Mouse (Mus musculus) kidney, embryonic 16.5 days (tissue): ENCODE data around the gene Bend4. TPM values are rescaled to one million over a fixed set of nuclear protein-coding genes. Genes with fewer than 3 reads are reported as not detected.

Experiments
- ATAC-seq: fragments of 200-750 bp; cut with Nextera tagmentation; 2 replicates; pipeline ENCODE4 v1.8.0; 2017; ENCODE audit warnings: moderate TSS enrichment; ENCODE audit not compliant: low FRiP score, low TSS enrichment
- H3K27ac ChIP-seq: fragments of 300-500 bp; sonication (generic); 2 replicates; pipeline ENCODE4 v1.5.1; 2014; ENCODE audit warnings: low read length
- H3K27me3 ChIP-seq: fragments of 300-500 bp; sonication (generic); 2 replicates; pipeline ENCODE4 v1.6.1; 2014; ENCODE audit warnings: low read length, control low read depth, mixed read lengths; ENCODE audit not compliant: insufficient read depth
- H3K36me3 ChIP-seq: fragments of 300-500 bp; sonication (generic); 2 replicates; pipeline ENCODE4 v1.6.1; 2014; ENCODE audit warnings: low read length, control low read depth, mixed read lengths; ENCODE audit not compliant: insufficient read depth
- H3K4me1 ChIP-seq: fragments of 300-500 bp; sonication (generic); 2 replicates; pipeline ENCODE4 v1.6.1; 2014; ENCODE audit warnings: low read length, control low read depth, mixed read lengths; ENCODE audit not compliant: insufficient read depth
- H3K4me2 ChIP-seq: fragments of 300-500 bp; sonication (generic); replicated peaks from 2 replicates; pipeline ENCODE4 v1.6.1; 2014; ENCODE audit warnings: low read depth, low read length
- H3K4me3 ChIP-seq: fragments of 300-500 bp; sonication (generic); 2 replicates; pipeline ENCODE4 v1.5.1; 2014; ENCODE audit warnings: mild to moderate bottlenecking, low read length
- H3K9ac ChIP-seq: fragments of 300-500 bp; sonication (generic); replicated peaks from 2 replicates; pipeline ENCODE4 v1.6.1; 2014; ENCODE audit warnings: low read length
- H3K9me3 ChIP-seq: fragments of 300-500 bp; sonication (generic); 2 replicates; pipeline ENCODE4 v1.6.1; 2016; ENCODE audit warnings: low read length, control low read depth
- WGBS: fragments of 180-500 bp; shearing (Covaris S2); extraction: QIAGEN DNeasy Blood & Tissue Kit; methylation state at CpG from one replicate; pipeline ENCODE4 v1.1.7; 2014; 5-methylcytosine and 5-hydroxymethylcytosine counted together
- polyA plus RNA-seq: library from polyadenylated mRNA; unstranded; fragments of >200 nt; fragmentation: Nextera tagmentation; extraction: Ambion mirVana; gene quantifications from 2 replicates; pipeline ENCODE4 v1.2.1, GENCODE M21; 2015

Gene Bend4
- polyA plus RNA-seq, 1 experiment from 2014 or later, result 6.0 TPM

- no peak for ATAC-seq
- WGBS, result 88% methylated on average over 2 of the region's 2 CpGs
- H3K9ac ChIP-seq, result no peak overlapping the region
- H3K4me1 ChIP-seq, result peaks cover 16% of the 10 kb centered on the region; the same call in 1 of the 2 replicates
- no peak overlapping the region for H3K4me2 ChIP-seq
- H3K36me3 ChIP-seq, result no peaks in the 10 kb centered on the region
- no peak overlapping the region for H3K4me3 ChIP-seq
- no peak overlapping the region for H3K27ac ChIP-seq
- H3K9me3 ChIP-seq, result no peaks in the 10 kb centered on the region
- peaks cover 23% of the 10 kb centered on the region for H3K27me3 ChIP-seq
Observed at GRCm38 (mm10) chr5:67423963-67424362, 4.1 kb downstream of the Bend4 start.

GRCm38 (mm10) chr5:67423326-67423725 is 4.8 kb downstream of the Bend4 start:
- WGBS, result 77% methylated on average over 9 of the region's 9 CpGs
- no peak for ATAC-seq

GRCm38 (mm10) chr5:67419407-67419806 is 8.7 kb downstream of the Bend4 start:
- H3K4me1 ChIP-seq, result no peaks in the 10 kb centered on the region
- no peak overlapping the region for H3K4me2 ChIP-seq
- H3K27me3 ChIP-seq, result no peaks in the 10 kb centered on the region
- peaks cover 12% of the 10 kb centered on the region for H3K36me3 ChIP-seq
- H3K27ac ChIP-seq, result no peak overlapping the region
- no peak overlapping the region for H3K9ac ChIP-seq
- no peak for ATAC-seq
- H3K4me3 ChIP-seq, result no peak overlapping the region
- WGBS, result 67% methylated on average over 4 of the region's 4 CpGs
- no peaks in the 10 kb centered on the region for H3K9me3 ChIP-seq

More at GRCm38 (mm10) chr5:67423326-67423725, 4.8 kb downstream of the Bend4 start:
- H3K4me3 ChIP-seq, result no peak overlapping the region
- peaks cover 19% of the 10 kb centered on the region for H3K27me3 ChIP-seq
- peaks cover 15% of the 10 kb centered on the region; the same call in 1 of the 2 replicates for H3K4me1 ChIP-seq
- no peaks in the 10 kb centered on the region for H3K9me3 ChIP-seq
- H3K27ac ChIP-seq, result no peak overlapping the region
- H3K36me3 ChIP-seq, result no peaks in the 10 kb centered on the region
- H3K4me2 ChIP-seq, result no peak overlapping the region
- no peak overlapping the region for H3K9ac ChIP-seq

GRCm38 (mm10) chr5:67411475-67411874 is 16.6 kb downstream of the Bend4 start:
- Histone ChIP-seq H3K4me1 (no peaks in the 10 kb centered on the region), H3K9me3 (no peaks in the 10 kb centered on the region), H3K4me2 (no peak overlapping the region), H3K9ac (no peak overlapping the region), H3K4me3 (no peak overlapping the region), H3K27ac (no peak overlapping the region), H3K27me3 (no peaks in the 10 kb centered on the region), H3K36me3 (peaks cover 4% of the 10 kb centered on the region; the same call in 1 of the 2 replicates)
- no peak for ATAC-seq
- 50% methylated on average over 7 of the region's 7 CpGs for WGBS

GRCm38 (mm10) chr5:67410426-67410825 is 17.7 kb downstream of the Bend4 start:
- H3K27ac ChIP-seq, result no peak overlapping the region
- H3K36me3 ChIP-seq, result peaks cover 3% of the 10 kb centered on the region; the same call in 1 of the 2 replicates
- no peak overlapping the region for H3K9ac ChIP-seq
- H3K9me3 ChIP-seq, result no peaks in the 10 kb centered on the region
- WGBS, result 64% methylated on average over 4 of the region's 4 CpGs
- no peak for ATAC-seq
- no peaks in the 10 kb centered on the region for H3K27me3 ChIP-seq
- H3K4me2 ChIP-seq, result no peak overlapping the region
- H3K4me1 ChIP-seq, result no peaks in the 10 kb centered on the region
- H3K4me3 ChIP-seq, result no peak overlapping the region

- Histone ChIP-seq H3K36me3 (0 out of 2 replicates have a peak, but pooled peaks cover 3% of the 10 kb centered on the region), H3K27me3 (no peaks in the 10 kb centered on the region), H3K4me1 (peaks cover 10% of the 10 kb centered on the region; the same call in 1 of the 2 replicates), H3K4me3 (no peak overlapping the region), H3K27ac (no peak overlapping the region), H3K9me3 (no peaks in the 10 kb centered on the region), H3K4me2 (no peak overlapping the region), H3K9ac (no peak overlapping the region)
- WGBS, result 82% methylated on average over 6 of the region's 6 CpGs
- no peak for ATAC-seq
Observed at GRCm38 (mm10) chr5:67408391-67408790, 19.7 kb downstream of the Bend4 start.

- Histone ChIP-seq H3K27me3 (no peaks in the 10 kb centered on the region), H3K4me3 (no peak overlapping the region), H3K9me3 (no peaks in the 10 kb centered on the region), H3K4me2 (no peak overlapping the region), H3K27ac (no peak overlapping the region), H3K36me3 (0 out of 2 replicates have a peak, but pooled peaks cover 3% of the 10 kb centered on the region), H3K4me1 (peaks cover 21% of the 10 kb centered on the region), H3K9ac (no peak overlapping the region)
- 61% methylated on average over 9 of the region's 9 CpGs for WGBS
- ATAC-seq, result no peak
Observed at GRCm38 (mm10) chr5:67404919-67405318, 23.2 kb downstream of the Bend4 start.

- Histone ChIP-seq H3K4me2 (no peak overlapping the region), H3K4me1 (peaks cover 25% of the 10 kb centered on the region), H3K9me3 (no peaks in the 10 kb centered on the region), H3K27ac (no peak overlapping the region), H3K4me3 (no peak overlapping the region), H3K27me3 (no peaks in the 10 kb centered on the region), H3K9ac (no peak overlapping the region), H3K36me3 (0 out of 2 replicates have a peak, but pooled peaks cover 3% of the 10 kb centered on the region)
- ATAC-seq, result 0 out of 2 replicates have a peak, but pooled peaks have one; percentile 36
- WGBS, result 15% methylated on average over 6 of the region's 7 CpGs
Observed at GRCm38 (mm10) chr5:67404380-67404779, 23.7 kb downstream of the Bend4 start.

- peaks cover 9% of the 10 kb centered on the region; the same call in 1 of the 2 replicates for H3K36me3 ChIP-seq
- H3K9ac ChIP-seq, result peak overlapping the region; percentile 39; the same call in 1 of the 2 replicates
- peak overlapping the region; percentile 47 for H3K4me2 ChIP-seq
- peaks cover 25% of the 10 kb centered on the region for H3K4me1 ChIP-seq
- 0 out of 2 replicates have a peak overlapping the region, but pooled peaks have one; percentile 1 for H3K27ac ChIP-seq
- WGBS, result 21% methylated on average over 9 of the region's 9 CpGs
- no peaks in the 10 kb centered on the region for H3K9me3 ChIP-seq
- no peaks in the 10 kb centered on the region for H3K27me3 ChIP-seq
- peak overlapping the region; percentile 33 for H3K4me3 ChIP-seq
- ATAC-seq, result peak; percentile 62
Observed at GRCm38 (mm10) chr5:67401612-67402011, 26.5 kb downstream of the Bend4 start.

- Histone ChIP-seq H3K9me3 (no peaks in the 10 kb centered on the region), H3K36me3 (peaks cover 9% of the 10 kb centered on the region; the same call in 1 of the 2 replicates), H3K27ac (peak overlapping the region; percentile 1; the same call in 1 of the 2 replicates), H3K4me3 (peak overlapping the region; percentile 33), H3K4me2 (peak overlapping the region; percentile 47), H3K9ac (peak overlapping the region; percentile 39; the same call in 1 of the 2 replicates), H3K4me1 (peaks cover 25% of the 10 kb centered on the region), H3K27me3 (no peaks in the 10 kb centered on the region)
- peak; percentile 31 for ATAC-seq
- WGBS, result 16% methylated on average over 12 of the region's 12 CpGs
Observed at GRCm38 (mm10) chr5:67400608-67401480, 27.3 kb downstream of the Bend4 start.
